Mouse (Mus musculus) Muller cell, postnatal 12 days (primary cell): ENCODE measurements around the gene Sgo2a.
"Not testable (repeated sequence)": the region's sequence is repeated elsewhere in the genome, so short reads cannot be mapped to it uniquely, and the experiment has no call there.

Source experiments
- DNase-seq: peaks from one replicate; pipeline ENCODE4 v3.0.0-alpha.2; 2015; ENCODE audit errors: inconsistent ontology term

Gene Sgo2a

DNA sequence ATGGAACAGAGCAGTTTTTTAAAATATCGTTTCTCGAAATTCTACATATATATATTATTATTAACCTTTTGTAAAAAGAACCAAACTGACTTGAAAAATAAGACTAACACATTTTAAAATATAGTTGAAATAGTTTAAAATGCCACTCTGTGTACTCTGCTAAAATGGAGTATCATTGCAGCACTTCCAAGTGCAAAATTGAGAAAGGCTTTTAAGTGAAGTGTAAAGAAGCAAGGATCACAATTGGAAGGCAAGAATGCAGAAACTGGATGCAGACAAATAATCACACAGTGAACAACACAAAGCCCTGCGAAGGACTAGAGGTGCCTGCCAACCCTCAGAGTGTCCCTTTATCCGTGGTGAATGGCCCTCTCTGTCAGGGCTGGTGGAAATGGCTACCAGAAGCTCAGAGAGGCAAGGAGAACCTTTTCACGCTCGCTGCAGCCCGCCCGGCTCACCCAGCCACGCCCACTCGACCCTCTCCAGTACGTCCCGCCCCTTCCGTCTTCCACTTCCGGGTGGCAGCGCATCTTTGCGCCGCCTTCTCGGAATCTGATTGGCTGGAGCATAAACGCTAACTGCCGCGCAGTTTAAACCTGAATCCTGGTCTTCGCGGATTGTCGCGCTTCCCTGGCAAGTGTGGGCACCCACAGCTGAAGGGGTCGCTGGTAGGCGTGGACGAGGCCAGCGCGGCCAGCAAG is at the start of gene Sgo2a:
Gene Sgo2a (plus strand): TSS at position 540 of the 701 bp plus-strand sequence.
- peak; percentile 93 for DNase-seq

GRCm38 (mm10) chr1:57947552-57948347 is 48.0 kb upstream of the Sgo2a start:
- peak; percentile 55 for DNase-seq

DNA sequence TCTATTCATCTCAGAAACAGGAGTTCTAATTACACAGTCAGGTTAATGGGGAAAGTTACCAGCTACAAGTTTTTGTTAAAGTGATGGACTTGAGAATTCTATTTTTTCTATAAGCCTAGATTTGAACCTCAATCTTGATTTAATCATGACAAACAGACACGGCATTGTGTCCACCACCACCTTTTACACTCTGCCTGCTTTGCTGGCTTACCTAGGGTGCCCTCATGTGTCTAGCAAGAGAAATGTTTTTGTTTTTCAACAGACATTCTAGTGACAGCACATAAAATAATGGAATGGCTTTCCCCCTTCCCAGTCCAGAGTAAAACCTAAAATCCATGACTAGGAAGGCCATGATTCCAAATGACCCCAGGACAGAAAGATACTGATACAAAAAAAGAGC is 46.6 kb upstream of the Sgo2a start:
- no peak for DNase-seq

DNA sequence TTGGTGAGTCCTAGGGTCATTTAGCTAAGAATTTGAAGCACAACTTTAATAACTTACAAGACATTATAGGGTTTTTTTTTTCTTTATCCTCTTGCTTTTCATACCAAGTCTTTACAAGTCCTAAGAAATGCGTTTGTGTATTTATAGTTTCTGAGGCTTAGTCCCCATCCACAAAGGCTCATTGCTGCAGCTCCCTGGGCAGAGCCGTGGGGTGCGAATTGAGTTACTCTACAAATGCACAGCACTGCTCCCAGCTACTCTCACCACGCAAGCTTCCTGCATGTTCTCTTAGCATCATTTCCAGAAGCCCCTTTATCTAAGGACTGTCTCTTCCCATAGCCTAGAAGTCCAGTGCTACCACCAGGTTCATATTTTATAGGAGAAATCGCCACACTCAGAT is 46.1 kb upstream of the Sgo2a start:
- DNase-seq, result no peak

DNA sequence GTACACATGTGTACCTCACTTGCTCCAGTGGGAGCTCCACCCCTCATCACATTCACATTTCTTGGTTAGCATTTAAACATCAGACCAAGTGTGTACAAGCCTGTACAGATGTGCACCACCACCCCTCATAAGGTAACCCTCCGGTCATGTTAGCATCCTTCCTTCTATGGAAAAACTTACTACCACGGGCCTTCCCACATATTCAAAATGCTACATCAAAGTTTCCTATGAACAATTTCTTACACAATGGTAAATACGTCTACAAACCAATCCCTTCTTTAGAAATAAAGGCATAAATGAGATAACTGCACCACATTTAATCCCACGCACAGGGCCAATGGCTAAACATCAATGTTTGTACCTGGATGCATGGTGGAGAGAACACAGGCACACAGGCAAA is 43.3 kb upstream of the Sgo2a start:
- DNase-seq, result no peak

GRCm38 (mm10) chr1:57953586-57954375 is 42.0 kb upstream of the Sgo2a start:
- no peak for DNase-seq

GRCm38 (mm10) chr1:57954376-57954765 is 41.4 kb upstream of the Sgo2a start:
- no peak for DNase-seq

DNA sequence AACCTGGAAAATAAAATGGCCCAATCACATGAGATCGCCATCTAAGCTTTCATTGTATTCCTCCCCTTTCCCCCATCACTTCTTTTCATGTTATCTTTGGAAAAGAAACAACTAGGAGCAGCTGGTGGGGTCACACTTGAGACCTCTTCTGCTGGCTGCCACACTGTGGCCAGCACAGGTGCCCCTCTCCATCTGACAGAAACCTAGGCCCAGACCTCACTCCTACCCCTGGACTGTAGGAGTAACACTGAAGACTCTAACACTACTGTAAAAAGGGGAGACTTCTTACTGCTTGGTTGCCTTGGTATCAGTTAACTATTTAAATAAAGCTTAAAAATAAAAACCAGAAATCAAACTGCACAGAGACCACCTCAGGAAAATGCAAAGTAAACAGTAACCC is 40.0 kb upstream of the Sgo2a start:
- DNase-seq, result no peak

DNA sequence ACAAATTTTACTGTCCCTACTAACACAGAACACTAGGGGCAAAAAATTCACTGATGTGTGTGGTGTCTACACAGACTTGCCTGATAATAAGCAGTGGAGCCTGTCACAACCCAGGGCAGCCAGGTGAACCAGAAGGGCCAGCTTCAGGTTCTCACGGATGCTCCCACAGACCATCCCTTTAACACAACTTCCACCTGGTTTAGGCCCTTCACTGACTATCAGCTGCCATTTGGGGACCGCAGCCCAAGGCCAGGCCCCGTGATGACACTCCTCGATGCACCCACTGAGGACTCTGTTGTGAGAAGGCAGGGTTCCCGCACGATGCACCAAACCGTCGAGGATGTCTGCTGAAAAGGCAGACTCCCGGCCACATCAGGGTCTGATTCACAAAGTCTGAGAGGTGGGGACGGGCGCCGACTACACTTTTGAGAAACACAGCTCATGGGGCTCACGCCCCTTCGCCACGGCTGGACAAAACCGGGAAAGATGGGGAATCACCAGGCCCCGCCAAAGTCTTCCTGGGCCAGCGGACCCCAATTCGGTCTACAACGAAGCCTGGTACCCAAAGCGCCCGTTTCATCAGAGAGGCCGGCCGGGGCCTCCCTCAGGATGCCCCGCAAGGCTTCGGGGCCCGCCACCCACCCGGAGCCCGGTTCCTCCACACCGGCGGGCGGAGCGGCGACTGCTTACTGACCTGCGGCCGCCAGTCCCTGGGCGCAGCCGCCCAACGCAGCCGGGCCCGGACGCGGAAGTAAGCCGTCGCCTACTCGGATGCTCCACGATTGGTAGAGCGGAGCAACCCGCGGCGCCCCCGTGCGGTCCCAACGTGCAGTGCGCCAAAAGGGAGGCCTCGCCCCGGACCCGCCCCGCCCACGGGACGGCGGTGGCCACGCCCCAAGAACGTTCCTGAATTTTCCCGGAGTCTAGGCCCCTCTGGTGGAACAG is 26.2 kb upstream of the Sgo2a start:
- DNase-seq, result peak; percentile 98

GRCm38 (mm10) chr1:57971588-57971987 is 24.2 kb upstream of the Sgo2a start:
- DNase-seq, result no peak

GRCm38 (mm10) chr1:57976860-57977259 is 18.9 kb upstream of the Sgo2a start:
- no peak for DNase-seq

GRCm38 (mm10) chr1:57989052-57989600 is 6.6 kb upstream of the Sgo2a start:
- peak; percentile 96 for DNase-seq

DNA sequence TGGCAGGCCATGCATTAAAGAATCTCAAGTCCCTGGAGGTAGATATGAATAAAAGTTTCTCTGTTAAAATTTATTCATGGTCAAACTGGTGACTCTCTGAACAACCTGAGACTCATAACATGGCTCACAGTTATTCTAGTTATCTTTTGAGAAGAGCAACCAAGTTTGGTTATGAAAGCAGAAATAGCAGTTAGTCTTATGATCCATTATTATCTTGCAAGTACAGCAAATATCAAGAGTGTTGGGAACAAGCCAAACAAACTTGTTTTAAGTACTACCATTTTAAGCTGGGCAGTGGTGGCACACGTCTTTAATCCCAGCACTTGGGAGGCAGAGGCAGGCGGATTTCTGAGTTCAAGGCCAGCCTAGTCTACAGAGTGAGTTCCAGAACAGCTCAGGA is 4.5 kb upstream of the Sgo2a start:
- no peak for DNase-seq

- DNase-seq, result no peak
These were observed 403 bp downstream of the Sgo2a start for GRCm38 (mm10) chr1:57996133-57996615.

- DNase-seq, result no peak
These were observed 2.4 kb downstream of the Sgo2a start for GRCm38 (mm10) chr1:57998146-57998545.

DNA sequence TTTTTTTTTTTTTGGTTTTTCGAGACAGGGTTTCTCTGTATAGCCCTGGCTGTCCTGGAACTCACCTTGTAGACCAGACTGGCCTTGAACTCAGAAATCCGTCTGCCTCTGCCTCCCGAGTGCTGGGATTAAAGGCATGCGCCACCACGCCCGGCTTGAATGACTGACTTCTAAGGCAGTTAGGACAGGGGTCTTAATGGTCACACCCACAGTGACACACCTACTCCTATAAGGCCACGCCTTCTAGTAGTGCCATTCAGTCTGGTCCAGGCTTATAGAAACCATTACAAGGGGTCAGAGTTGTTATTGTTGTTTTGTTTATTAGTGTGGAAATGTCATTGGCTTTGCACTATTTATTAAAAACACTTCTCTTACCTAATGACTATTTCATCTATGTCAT is 10.6 kb downstream of the Sgo2a start:
- not testable (repeated sequence) for DNase-seq

DNA sequence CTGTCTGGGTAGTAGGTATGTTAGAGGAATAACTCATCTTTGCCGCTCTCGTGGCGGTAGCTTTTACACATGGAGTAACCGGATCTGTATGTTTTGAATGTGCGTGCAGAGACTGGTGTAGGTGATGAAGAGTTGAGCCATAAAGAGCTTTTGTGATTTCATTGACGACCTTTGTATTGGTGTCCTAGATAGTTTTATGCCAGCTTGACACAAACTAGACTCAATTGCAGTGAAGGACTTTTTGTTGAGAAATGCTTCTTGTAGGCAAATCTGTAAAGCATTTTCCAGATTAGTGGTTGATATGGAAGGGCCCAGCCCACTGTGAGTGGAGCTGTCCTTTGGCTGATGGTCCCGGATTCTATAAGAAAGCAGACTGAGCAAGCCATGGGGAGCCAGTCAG is 23.1 kb downstream of the Sgo2a start, which contains the start of gene Kctd18:
Gene Kctd18 (minus strand): TSS at position 101 of the 400 bp plus-strand sequence.
- no peak for DNase-seq

GRCm38 (mm10) chr1:58027707-58028106 is 31.9 kb downstream of the Sgo2a start:
- no peak for DNase-seq

DNA sequence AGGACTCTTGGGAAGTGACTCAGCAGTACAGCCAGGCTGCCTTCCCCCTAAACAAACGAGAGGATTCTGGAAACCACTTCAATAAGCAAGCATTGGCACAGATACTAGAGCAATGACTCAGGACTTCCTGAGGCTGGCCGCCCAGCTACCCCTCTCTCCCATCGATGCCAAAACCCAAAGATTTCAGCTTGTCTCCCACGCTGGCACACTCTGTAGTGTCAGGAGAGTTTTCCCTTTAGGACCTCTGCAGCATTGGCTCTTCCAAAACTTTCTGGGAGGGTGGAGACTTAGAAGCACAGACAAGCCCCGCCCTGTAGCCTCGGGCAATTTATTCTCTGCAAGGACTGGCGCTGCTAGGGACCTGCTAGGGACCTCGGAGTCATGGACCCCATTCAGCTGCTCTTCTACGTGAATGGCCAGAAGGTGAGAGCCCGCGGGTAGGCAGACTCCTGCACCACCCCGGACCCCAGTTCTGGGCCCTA is 33.9 kb downstream of the Sgo2a start, which contains the start of gene Aox1:
Gene Aox1 (plus strand): TSS at position 296 of the 482 bp plus-strand sequence.
- peak; percentile 96 for DNase-seq

DNA sequence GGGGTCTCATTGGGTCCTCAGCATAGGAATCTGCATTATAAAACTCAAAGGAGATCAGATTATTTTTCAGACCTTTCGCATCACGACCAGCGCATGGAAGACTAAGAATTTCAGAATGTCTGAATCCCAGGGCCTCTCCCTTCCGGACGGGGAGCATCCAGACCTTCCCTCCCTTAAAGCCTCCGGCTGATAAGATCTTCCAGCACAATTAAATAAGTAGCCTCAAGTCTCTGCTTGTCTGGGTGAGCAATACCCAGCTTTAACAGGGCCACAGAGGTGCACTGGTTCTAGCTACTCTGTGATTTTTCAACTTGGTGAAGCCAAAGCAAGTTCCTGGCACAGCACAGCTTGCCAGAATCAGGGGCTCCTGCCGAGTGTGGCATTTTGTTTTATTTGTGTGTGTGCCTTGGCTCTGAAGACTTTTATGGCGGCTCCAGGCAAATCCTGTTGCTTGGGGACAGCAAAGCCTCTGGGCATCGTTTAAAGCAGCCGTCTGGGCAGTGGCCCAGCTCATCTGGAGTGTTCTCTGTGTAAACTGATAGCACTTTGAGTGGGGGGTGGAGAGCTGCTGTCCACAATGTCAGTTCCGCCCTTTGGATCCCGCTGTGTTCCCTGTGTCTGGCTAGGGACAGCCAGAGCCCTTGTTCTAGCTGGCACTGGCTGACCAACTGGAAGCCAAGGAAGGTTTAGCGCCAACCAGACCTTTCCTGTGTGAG is 34.5 kb downstream of the Sgo2a start:
- peak; percentile 91 for DNase-seq
